Mouse (Mus musculus) heart, postnatal 25 days (tissue): ENCODE results near the gene Nckap5. TPM values are rescaled to one million over a fixed set of nuclear protein-coding genes. Genes with fewer than 3 reads are reported as not detected.

Source experiments
- DNase-seq: peaks from one replicate; pipeline ENCODE4 v3.0.0; 2022; ENCODE audit warnings: low spot score
- intact Hi-C: fragments of 180-260 bp; cut with DNase I; formaldehyde crosslinking; loops from one replicate; pipeline ENCODE4 v1.15.1; 2025
- total RNA-seq, 2 experiments: library from RNA; stranded (reverse); gene quantifications; 2 replicates each; pipeline ENCODE4 v1.2.3; 2021

Gene Nckap5
- total RNA-seq, 2 experiments from 2014 or later: 8.5 to 12.7 TPM

DNA sequence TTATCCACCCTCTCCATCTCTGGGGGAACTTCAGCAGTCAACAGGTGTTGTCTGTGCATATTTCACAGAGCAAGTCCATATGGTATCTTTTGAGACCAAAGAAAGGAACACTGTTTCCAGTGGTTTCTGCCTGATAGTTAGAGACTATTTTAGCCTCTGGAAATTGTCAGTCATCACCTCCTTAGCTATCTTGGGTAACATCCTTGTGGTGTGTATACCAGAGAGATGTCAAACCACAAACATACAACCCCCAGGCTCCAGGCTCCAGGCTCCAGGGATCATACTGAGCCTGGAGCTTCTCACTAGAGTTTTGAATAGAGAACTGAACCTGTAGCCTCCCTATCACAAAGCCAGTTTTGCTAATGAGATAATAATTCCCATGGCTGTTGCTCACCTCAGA lies 252.4 kb downstream of the Nckap5 start:
- intact Hi-C loops: no loop called here
- DNase-seq: no peak

DNA sequence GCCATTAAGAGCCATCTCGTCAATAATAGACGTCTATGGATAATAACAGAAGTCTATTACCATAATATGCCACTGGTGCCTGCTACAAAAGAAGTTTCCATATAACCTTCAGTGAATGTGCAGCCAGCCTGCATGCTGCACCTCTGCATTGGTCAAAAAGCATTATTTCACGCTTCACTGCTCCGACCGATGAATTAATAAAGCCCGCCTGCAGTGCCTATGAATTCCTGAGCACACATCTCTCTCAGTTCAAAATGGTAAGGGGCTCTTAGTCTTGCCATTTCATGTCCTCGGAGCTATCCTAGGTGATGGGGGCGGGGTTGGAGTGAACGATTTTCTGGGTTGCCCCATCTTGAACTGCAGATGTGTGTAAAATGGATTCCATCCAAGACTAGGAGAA lies 256.3 kb downstream of the Nckap5 start:
- no peak for DNase-seq
- intact Hi-C loops: no loop called here

DNA sequence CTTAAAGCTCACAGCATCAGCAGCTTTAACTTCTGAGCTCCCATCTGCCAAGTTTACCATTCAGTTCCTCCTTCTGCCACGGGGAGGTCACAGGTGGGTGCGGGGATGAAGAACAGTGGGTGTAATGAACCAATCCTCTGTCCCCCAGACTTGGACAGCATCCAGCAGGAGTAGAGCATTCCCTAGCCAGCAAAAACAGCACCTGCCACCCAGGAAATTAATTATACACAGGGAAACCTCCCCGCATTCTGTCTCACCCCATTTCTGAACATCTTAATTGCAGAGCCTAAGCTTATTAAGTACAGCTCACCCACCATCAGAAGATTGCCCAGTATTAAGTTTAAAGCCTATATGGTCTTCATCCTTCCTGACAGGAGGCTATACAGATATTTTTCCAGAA lies 256.9 kb downstream of the Nckap5 start:
- DNase-seq: no peak
- intact Hi-C loops: no loop called here

DNA sequence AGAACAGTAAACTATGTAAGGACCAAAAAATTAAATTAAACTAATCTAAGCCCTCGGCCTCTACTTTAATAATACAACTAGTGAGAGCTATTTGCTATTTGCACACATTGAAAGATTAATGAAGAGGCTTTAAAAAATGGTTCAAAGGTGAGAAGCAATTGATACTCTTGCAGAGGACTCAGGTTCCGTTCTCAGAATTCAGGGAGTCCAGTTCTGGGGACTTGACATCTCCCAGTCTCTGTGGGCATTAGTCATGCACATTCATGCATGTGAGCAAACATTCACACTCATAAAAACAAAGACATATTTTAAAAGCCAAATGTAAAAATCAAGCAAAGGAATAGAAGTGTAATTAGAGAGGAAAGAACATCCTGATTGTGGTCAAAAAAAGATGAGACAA lies 257.5 kb downstream of the Nckap5 start:
- DNase-seq: no peak
- intact Hi-C loops: no loop called here

DNA sequence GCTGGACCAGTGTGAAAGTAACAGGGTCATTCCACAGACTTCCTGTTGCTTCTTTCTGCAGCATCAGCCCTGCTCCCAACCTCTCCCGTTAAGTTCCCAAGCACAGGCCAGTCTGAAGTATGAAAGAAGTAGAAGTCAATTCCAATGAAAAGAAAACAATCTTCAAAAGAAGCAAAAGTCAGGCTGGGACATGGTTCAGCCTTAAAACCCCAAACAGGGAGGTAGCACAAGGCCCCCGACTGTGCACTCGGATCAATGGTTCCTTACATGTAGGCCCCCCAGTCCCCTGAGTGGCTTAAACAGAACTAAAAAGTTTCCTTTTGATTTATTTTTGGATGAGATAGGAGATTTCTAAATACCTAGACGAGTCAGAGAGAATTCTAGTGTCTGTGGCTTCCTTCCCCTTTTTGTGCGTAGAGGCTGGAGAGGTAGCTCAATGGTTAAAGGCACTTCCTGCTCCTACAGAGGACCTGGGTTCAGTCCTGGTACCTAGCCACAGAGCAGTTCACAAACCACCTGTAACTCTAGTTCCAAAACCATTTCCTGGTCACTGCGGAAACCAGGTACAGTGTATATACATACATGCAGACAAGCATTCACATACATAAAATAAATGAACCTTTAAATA lies 260.9 kb downstream of the Nckap5 start:
- intact Hi-C loops: no loop called here

DNA sequence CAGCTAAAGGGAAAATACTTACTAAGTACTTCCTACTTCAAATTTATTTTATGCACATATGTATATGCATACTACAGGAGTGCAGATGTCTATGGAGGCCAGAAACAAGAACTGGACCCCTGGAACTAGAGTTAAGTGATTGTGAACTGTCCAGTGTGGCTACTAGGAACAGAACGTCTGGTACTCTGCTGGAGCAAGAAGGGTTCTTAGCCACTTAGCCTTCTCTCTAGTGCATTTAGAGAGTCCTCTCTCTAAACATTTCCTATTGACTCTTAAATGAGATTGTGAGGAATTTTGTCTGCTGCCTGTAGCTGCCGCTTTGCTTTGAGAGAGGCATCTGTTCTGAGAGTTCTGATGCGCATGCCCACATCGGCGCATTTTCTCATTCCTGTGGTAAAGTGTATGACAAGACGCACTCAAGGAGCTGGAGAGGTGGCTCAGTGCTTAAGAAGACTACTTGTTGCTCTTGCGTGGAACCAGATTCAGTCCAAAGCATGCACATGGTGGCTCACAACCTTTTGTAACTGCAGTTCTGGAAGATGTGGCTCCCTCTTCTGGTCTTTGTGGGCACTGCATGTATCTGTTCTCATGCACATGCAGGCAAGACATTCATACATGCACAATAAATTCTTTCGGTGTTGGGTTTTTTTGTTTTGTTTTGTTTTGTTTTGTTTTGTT lies 261.9 kb downstream of the Nckap5 start:
- DNase-seq: no peak
- intact Hi-C loops: no loop called here

More for the DNA sequence above, 260.9 kb downstream of the Nckap5 start:
- DNase-seq: no peak

DNA sequence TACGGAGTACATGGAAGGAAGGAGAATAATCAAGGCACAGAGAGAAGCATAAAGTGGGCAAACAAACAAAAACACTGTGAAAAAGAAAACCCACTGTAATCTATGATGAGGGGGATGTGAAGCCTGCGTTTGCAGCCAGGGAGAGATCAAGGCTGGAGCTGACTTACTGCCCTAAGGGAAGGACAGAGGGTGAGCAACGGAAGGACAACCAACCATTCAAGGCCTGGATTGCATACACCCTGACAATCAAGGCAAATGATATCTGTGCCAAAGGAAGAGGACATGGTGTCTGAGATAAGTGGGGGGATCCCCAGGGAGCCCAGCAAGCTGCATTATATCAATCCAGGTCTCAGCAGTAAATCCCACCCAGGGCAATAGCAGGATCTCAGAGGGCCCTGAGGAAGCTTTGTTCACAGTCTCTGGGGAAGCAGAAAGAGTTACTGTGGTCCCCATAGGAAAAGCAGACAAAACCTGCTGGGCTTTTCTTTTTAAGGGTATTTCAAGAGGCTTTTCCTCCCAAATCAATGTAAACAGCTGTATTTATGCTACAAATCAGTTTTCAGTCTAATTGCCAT lies 265.4 kb downstream of the Nckap5 start:
- no peak for DNase-seq
- intact Hi-C loops: no loop called here

DNA sequence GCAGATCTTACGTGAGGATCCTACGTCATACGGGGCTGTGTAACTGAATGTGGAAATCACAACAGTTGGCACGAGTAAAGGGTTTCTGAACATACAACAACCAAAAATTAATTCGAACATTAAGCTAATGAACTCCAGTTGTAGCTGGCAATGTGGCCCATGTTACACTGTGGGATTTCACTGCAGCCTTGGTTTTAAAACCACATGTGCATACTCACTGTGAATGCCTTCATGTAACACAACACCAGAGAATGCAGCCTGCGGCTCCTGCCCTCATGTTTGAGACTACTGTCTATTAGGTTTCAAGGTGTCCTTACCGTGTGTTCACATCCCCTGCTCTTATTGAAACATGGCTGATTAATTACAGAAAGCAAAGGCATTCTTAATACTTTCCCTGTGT lies 269.7 kb downstream of the Nckap5 start:
- intact Hi-C loops: no loop called here
- no peak for DNase-seq

DNA sequence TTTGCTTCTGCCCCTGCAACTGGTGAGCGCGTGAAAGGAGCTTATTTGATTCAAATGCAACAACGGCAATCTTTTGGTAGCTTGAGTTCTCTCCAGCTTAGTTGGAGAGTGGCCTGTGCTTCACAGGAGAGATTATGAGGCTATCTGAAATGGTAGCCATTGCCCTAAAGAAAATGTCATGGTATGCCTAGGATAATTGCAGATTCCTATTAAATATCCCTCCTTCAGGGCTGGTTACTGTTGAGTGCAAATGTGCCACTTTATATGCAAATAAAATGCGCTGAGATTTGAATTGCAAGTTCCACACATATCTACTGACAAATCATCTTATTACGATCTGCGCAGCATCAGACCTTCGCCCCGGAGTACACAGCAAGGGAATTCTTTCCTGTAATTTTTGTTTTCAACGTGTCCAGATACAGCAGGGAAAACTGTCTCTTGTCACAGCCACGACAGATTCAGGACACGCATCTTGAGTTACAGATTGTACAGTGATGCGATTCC lies 272.8 kb downstream of the Nckap5 start:
- DNase-seq: no peak
- intact Hi-C loops: no loop called here

DNA sequence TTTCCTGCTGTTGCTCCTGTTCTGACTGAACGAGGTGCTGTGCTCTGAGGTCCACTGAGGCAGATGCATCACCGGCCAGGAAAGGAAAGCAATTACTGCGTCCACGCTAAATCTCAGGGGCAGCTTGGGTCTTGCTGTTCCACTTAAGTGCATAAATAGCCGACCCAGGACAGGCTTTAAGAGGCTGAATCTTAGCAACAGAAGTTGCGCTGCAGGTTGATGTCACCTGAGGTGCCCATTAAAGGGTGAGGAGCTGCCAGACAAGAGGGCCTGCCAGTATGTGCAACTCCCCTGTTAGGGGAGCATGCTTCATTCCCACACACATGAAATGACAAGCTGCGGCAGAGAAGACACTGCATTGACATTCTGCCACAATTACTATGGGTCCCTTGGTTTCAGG lies 282.6 kb downstream of the Nckap5 start:
- DNase-seq: no peak
- intact Hi-C loops: no loop called here

DNA sequence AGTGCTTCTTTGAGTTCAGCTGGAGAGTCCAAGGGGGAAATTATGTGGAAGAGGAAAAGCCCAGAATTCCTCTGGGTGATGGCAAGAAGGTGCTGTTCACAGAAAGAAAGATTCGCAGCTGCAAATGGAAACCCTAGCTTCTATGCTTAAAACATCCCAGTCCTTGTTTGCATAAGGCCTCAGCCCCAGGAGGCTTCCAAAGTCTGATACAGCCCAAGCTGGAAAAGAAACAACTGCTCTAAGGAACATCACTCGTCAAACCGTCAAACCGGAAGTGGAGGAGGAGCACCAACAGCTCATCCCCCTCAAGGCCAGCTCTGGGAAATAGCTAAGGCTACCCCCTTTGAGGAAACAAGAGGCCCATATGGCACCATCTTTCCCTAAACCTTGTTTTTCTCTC lies 286.1 kb downstream of the Nckap5 start:
- intact Hi-C loops: no loop called here
- no peak for DNase-seq

DNA sequence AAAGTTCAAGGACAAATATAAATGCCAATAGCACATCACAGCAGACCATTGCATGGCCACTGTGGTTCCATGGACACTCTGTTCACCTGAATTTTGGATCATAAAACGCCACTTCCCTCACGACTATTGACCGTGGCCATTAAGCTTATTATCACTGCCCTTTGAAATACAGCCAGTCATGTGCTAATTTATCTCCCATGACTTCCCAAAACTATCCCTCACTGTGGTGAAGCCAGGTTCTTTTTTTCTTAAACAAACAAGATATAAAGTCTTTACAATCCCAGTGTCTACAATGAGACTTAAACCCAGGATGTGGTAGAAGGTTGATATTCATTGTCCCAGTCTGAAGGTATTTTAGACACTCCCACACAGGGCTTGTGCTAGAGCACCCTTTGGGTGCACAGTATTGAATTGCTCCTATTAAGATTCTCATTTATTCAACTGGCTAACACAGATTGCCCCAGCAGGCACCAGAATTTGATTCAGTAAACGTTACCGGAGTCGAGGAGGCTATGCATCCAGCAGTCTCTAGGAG lies 293.3 kb downstream of the Nckap5 start:
- no peak for DNase-seq
- intact Hi-C loops: no loop called here

DNA sequence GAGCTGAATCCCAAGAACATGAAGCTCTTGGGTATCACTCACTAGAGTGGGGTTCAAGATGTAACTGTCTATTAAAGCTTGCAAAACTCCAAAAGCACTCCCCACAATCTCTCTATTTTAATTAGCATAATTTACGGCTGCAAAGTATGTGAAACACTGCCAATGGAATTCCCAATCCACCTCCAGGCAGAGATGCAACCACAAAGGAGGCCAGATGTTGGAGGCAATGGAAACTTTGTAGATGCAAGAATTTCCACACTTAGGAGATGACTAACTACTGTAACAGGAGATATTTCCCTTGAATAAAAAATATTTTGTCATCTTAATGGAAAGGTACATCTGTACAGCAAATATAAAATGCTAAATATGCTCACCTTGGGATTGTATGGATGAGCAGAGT lies 295.1 kb downstream of the Nckap5 start:
- intact Hi-C loops: no loop called here
- no peak for DNase-seq

DNA sequence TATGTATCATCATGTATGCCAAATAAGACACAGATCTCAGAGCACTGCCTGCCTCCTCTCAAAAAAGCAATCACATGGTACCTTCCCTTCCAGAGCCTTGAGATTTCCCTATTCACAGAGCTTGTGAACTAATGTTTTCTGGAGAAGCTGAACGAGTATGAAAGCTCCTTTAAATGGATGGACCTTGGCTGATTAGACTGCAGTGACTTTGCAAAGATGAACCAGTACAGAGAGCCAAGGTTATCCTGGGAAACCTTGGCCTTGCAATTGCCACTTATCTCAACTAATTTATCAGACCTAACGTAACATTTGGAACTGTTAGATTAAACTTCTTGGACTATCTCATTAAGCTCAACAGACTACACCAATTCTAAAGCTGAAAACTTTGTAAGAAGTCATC lies 296.6 kb downstream of the Nckap5 start:
- intact Hi-C loops: no loop called here
- DNase-seq: no peak

DNA sequence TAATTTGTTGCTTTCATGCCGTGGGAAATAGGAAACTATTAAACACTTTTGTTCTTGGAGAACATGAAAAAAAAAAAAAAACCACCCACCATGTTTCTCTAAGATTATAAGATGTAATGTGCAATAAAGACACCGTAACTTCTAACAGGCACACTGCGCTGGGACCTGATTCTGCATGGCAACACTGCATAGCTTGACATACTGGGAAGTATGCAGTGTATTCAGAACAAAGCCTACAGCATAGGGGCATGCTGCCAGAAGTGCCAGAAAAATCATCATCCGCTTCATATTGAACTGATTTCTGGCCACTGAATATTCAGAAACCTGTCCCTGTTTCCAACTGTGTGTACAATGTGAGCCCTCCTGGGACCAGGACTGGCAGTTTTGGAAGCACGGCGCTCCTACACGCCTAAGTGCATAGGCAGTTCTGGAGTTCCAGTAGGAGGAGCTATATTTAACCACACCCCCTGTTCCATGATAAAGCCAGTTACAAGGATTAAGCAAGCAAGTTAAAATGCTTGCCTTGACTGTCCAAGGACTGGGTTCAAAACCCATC lies 302.5 kb downstream of the Nckap5 start:
- intact Hi-C loops: no loop called here
- DNase-seq: no peak

DNA sequence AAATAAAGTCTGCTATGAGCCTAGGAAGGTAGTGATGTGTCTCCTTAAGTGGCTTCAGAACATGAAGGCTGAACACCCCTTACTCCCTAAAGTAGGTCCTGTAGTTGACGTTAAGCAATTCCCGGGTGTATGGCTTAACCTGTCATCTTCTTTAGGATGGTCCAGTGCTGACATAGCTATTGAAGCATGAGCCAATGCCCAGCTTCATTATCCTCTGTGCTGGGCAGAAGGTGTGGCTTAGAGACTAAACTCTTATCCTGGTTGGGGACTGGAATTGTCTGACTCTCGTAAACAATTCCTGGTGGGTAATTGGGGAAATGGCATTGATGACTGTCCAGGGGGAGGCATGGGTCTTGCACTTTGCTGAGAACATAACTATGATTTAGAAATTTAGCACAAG lies 312.5 kb downstream of the Nckap5 start:
- no peak for DNase-seq
- intact Hi-C loops: no loop called here

DNA sequence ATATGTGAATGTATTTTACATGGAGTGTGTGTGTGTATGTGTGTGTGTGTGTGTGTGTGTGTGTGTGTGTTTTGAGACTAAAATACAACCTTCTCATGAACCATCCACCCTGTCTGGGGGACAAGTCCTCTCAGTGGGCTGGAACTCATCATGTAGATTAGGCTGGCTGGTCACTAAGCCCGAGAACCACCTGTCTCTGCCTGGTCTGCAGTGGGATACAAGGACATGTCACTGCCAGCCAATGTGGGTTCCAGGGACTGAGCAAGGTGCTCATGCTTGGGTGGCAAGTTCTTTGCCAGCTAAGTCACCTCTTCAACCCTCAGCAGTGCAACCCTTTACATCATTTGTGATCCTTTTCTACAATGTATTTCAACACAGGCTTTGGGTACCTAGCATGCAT lies 313.2 kb downstream of the Nckap5 start:
- intact Hi-C loops: no loop called here

DNA sequence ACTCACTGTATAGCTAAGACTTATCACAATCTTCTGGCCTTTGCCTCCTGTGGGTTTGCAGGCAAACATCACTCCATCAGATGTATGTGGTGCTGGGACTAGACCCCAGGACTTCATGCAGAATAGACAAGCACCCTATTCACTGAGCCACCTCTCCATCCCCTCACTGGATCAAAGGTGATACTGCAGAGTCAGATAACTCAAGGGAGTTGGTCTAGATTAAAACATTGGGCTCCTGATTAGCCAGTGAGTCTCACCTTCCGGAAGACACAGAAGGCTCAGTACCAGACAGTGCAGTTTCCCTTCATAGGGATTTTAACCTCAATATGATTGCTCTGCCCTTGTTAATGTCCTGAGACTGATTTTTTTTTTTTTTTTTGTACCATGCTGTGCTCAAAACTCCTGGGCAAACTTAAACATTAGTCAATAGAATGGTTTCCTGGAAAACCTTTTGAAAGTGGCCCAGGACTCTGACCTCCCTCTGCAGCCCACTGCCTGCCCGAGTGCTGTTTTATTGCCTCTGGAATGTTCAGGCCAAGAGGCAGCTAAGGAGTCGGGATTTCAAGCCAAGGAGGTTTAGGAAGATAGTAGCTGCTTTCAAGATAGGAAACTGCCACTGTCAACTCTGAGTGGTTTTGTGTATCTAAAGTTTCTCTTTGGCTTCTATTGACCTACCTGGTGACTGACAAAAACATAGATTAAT lies 315.4 kb downstream of the Nckap5 start:
- no peak for DNase-seq

More for the DNA sequence above, 313.2 kb downstream of the Nckap5 start:
- DNase-seq: no peak

DNA sequence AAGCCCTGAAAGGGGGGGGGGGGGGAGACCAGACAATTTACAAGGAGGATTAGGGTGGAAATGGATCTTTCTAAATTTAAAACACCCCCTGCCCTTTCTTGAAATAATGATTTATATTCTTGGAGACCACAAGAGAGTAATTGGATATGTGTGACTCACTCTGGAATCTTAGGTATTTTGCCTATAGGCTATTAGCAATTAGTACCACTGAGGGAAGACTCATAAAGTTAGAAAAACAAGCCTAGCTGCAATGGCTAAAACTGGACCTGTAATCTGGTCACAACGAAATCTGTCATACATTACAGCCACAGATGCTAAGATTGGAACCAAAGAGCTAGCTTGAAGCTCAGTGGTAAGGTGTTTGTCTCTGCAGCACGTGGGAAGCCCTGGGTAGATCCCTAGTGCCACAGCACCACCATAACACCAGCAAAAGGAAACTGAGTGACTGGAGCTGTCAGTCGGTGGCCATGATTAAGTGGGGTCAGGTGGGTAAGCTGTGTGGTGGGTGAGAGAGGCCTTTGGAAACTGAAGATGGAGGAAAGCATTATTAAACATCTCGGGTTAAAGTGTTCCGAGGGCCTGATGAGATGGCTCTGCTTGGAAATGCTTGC lies 318.7 kb downstream of the Nckap5 start:
- DNase-seq: no peak
- intact Hi-C loops: no loop called here

More for the DNA sequence above, 315.4 kb downstream of the Nckap5 start:
- intact Hi-C loops: no loop called here

DNA sequence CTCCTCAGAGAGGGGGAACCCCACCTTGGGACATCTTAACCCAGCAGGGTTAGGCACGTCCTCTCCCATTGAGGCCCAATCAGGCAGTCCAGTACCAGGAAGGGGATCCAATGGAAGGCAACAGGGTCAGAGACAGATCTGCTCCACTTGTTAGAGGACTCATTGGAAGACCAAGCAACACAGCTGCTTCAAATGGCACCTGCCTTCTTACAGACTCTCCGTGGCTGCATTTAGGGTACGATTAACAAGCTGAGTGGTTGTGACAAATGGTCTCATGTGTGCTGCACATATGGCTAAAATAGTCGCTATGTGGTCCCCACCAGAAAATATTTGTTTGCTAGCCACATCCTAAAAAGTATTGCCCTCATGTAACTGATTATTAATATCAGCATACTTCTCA lies 325.9 kb downstream of the Nckap5 start:
- DNase-seq: no peak
- intact Hi-C loops: no loop called here
